Mouse (Mus musculus) liver, embryonic 16.5 days (tissue): Measurements from ENCODE around the gene Iqgap3. TPM values are rescaled to one million over a fixed set of nuclear protein-coding genes. Genes with fewer than 3 reads are reported as not detected.

Experiments used
- ATAC-seq: fragments of 200-750 bp; cut with Nextera tagmentation; 2 replicates; pipeline ENCODE4 v1.8.0; 2017; ENCODE audit warnings: low read depth, mild to moderate bottlenecking, moderate number of reproducible peaks, moderate library complexity
- H3K27ac ChIP-seq: fragments of 300-500 bp; sonication (generic); 2 replicates; pipeline ENCODE4 v1.5.1; 2014; ENCODE audit warnings: mild to moderate bottlenecking, low read length
- H3K27me3 ChIP-seq: fragments of 300-500 bp; sonication (generic); 2 replicates; pipeline ENCODE4 v1.6.1; 2014; ENCODE audit warnings: low read depth, low read length, mixed read lengths; ENCODE audit not compliant: control insufficient read depth, insufficient read depth
- H3K36me3 ChIP-seq: fragments of 300-500 bp; sonication (generic); 2 replicates; pipeline ENCODE4 v1.6.1; 2014; ENCODE audit warnings: mild to moderate bottlenecking; ENCODE audit not compliant: control insufficient read depth, insufficient read depth
- H3K4me1 ChIP-seq: fragments of 300-500 bp; sonication (generic); 2 replicates; pipeline ENCODE4 v1.6.1; 2014; ENCODE audit warnings: low read depth, low read length, mixed read lengths; ENCODE audit not compliant: control insufficient read depth
- H3K4me2 ChIP-seq: fragments of 300-500 bp; sonication (generic); 2 replicates; pipeline ENCODE4 v1.6.1; 2014; ENCODE audit warnings: low read depth, low read length, mixed read lengths
- H3K4me3 ChIP-seq: fragments of 300-500 bp; sonication (generic); 2 replicates; pipeline ENCODE4 v1.5.1; 2014; ENCODE audit warnings: low read depth, mild to moderate bottlenecking, low read length
- H3K9ac ChIP-seq: fragments of 300-500 bp; sonication (generic); 2 replicates; pipeline ENCODE4 v1.6.1; 2014; ENCODE audit warnings: low read depth, low read length
- H3K9me3 ChIP-seq: fragments of 300-500 bp; sonication (generic); replicated peaks from 2 replicates; pipeline ENCODE4 v1.6.1; 2016; ENCODE audit warnings: low read length; ENCODE audit not compliant: control insufficient read depth
- WGBS: fragments of 180-500 bp; shearing (Covaris S2); extraction: QIAGEN DNeasy Blood & Tissue Kit; methylation state at CpG from one replicate; pipeline ENCODE4 v1.1.7; 2014; ENCODE audit not compliant: insufficient replicate concordance; 5-methylcytosine and 5-hydroxymethylcytosine counted together
- polyA plus RNA-seq: library from polyadenylated mRNA; unstranded; fragments of >200 nt; fragmentation: Nextera tagmentation; extraction: Ambion mirVana; gene quantifications from 2 replicates; pipeline ENCODE4 v1.2.1, GENCODE M21; 2015

The Iqgap3 gene
- polyA plus RNA-seq, 1 experiment from 2014 or later, result 7.3 TPM

DNA sequence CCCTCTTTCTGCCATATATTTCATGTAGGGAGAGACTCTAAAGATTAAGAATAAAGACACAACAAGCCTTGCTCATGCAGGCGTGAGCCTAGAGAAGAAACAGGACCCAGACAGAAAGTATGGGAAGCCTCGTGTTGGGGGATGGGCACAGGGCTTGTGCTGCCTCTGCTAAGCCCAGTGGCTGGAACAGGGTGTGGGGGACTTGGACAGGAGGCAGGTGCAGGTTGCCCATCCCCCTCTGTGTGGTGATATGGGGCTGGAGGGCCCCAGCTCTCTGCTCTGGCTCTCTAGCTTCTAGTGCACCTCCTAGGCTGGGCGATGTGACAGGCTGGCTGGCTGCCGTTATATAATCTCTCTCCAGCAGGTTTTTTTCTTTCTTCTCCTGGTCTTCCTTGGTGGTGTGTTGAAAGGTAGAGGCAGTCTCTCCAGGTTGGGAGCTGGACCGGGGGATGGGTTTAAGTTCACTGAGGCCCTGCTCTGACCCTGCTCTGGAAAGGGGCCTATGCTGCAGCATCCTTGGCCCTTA, 62.3 kb downstream of the Iqgap3 start:
- Histone ChIP-seq H3K9ac (peak overlapping the region; percentile 87), H3K9me3 (no peaks in the 10 kb centered on the region), H3K4me1 (peaks cover 92% of the 10 kb centered on the region), H3K27me3 (no peaks in the 10 kb centered on the region; the same call in 1 of the 2 replicates), H3K4me2 (peak overlapping the region; percentile 98), H3K27ac (peak overlapping the region; percentile 97), H3K36me3 (no peaks in the 10 kb centered on the region), H3K4me3 (peak overlapping the region; percentile 86)
- 2% methylated on average over 5 of the region's 5 CpGs for WGBS
- no peak for ATAC-seq

DNA sequence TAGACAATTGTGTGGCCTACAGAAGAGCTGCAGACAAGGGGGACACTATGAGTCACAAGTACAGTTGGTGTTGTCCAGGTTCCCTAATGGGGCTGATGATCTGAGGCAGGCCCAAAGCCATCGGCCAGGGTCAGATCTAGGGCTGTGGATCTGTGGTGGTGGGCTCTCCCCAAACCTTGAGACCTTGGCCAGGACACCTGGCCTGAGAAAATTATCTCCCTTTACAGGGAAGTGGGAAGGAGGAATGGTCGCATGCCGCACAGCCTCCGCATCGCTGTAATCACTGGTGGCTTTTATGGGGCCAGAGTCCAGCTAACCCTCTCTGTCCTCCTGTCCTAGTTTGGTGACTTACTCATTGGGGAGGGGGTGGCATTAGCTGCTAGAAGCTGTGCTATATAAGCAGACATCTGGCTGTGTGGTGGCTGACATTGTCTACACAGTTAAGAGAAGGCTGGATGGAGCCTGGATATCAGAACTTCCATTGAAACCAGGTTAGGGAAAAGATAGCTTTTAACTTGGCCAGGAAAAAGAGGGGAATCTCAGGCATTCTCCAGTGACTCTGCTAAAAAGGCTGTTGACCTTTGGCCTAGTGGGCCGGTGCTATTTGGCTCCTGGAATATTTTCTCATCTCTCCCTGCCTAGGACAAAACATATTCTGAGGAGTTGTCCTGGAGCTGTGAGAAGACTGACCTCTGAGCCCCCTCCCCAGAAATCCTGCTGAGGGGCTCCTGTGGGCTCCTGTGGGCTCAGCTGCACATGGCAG, 63.1 kb downstream of the Iqgap3 start:
- Histone ChIP-seq H3K4me2 (peak overlapping the region; percentile 98), H3K27ac (peak overlapping the region; percentile 97), H3K9ac (peak overlapping the region; percentile 87), H3K4me1 (peaks cover 92% of the 10 kb centered on the region), H3K9me3 (no peaks in the 10 kb centered on the region), H3K36me3 (no peaks in the 10 kb centered on the region), H3K27me3 (no peaks in the 10 kb centered on the region; the same call in 1 of the 2 replicates), H3K4me3 (peak overlapping the region; percentile 86)
- WGBS, result 53% methylated on average over 6 of the region's 6 CpGs
- ATAC-seq, result no peak

GRCm38 (mm10) chr3:88145411-88145782, 63.6 kb downstream of the Iqgap3 start:
- 34% methylated on average over 4 of the region's 4 CpGs for WGBS
- no peak for ATAC-seq

GRCm38 (mm10) chr3:88145952-88146351, 64.2 kb downstream of the Iqgap3 start:
- Histone ChIP-seq H3K27me3 (no peaks in the 10 kb centered on the region), H3K27ac (peak overlapping the region; percentile 97), H3K9ac (peak overlapping the region; percentile 43; the same call in 1 of the 2 replicates), H3K4me3 (peak overlapping the region; percentile 23; the same call in 1 of the 2 replicates), H3K36me3 (no peaks in the 10 kb centered on the region), H3K4me1 (peaks cover 93% of the 10 kb centered on the region), H3K9me3 (no peaks in the 10 kb centered on the region), H3K4me2 (peak overlapping the region; percentile 98)
- WGBS, result 20% methylated on average over 5 of the region's 5 CpGs
- ATAC-seq, result no peak

More at GRCm38 (mm10) chr3:88145411-88145782, 63.6 kb downstream of the Iqgap3 start:
- peak overlapping the region; percentile 97 for H3K27ac ChIP-seq
- H3K36me3 ChIP-seq, result no peaks in the 10 kb centered on the region
- H3K27me3 ChIP-seq, result no peaks in the 10 kb centered on the region
- 0 out of 2 replicates have a peak overlapping the region, but pooled peaks have one; percentile 43 for H3K9ac ChIP-seq
- H3K9me3 ChIP-seq, result no peaks in the 10 kb centered on the region
- H3K4me3 ChIP-seq, result peak overlapping the region; percentile 86
- peaks cover 93% of the 10 kb centered on the region for H3K4me1 ChIP-seq
- H3K4me2 ChIP-seq, result peak overlapping the region; percentile 98

DNA sequence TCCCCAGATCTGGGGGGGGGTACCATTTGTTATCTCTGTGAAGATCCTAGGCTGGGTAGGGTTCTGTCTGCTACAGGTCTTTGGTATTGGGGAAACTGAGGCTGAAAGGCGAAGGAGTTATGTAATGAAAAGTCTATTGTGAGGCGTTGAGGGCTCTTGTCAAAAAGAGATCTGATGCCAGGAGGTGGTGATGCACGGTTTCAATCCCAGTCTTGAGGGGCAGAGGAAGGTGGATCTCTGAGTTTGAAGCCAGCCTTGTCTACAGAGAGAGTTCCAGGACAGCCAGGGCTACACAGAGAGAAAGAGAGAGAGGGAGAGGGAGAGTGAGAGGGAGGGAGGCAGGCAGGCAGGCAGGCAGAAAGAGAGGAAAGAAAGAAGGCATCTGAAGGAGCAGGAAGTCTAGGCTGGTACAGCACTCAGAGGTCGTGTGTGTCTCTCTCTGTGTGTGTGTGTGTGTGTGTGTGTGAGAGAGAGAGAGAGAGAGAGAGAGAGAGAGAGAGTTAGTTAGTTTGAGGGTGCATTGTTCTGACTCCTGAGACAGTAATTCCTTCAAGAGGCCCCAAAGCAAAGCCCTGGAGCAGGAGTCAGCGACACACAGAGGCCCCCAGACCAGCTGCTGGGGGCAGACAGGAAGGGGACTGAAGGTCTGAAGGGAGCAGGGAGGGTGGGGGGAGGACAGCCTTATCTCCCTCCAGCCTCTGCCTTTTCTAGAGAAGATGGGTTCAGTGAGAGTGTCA, 64.8 kb downstream of the Iqgap3 start:
- Histone ChIP-seq H3K4me3 (0 out of 2 replicates have a peak overlapping the region, but pooled peaks have one; percentile 23), H3K36me3 (no peaks in the 10 kb centered on the region), H3K9ac (peak overlapping the region; percentile 43; the same call in 1 of the 2 replicates), H3K27me3 (no peaks in the 10 kb centered on the region), H3K4me2 (peak overlapping the region; percentile 98), H3K4me1 (peaks cover 94% of the 10 kb centered on the region), H3K9me3 (no peaks in the 10 kb centered on the region), H3K27ac (peak overlapping the region; percentile 97)
- no peak for ATAC-seq
- 27% methylated on average over 5 of the region's 5 CpGs for WGBS

DNA sequence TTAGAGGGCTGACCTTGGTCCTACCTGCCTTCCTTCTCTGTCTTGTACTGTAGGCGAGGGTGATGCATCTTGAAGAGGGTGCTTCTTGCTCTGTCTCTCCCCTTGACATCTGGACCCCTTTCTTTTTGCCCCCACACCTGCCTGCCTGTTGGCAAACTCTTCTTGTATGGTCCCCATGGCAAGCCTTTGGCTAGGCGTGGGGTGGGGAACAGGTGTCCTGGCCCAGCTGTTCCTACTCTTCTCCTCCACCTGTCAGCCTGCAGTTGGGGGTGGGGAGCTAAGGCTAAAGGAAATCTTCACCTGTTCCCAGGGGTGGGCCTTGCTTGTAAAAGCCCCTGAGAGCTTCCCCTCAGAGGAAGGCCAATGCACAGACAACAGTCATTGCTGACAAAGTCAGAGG, 65.7 kb downstream of the Iqgap3 start:
- no peaks in the 10 kb centered on the region for H3K36me3 ChIP-seq
- ATAC-seq, result no peak
- 50% methylated on average over 2 of the region's 2 CpGs for WGBS
- no peaks in the 10 kb centered on the region for H3K9me3 ChIP-seq
- peaks cover 95% of the 10 kb centered on the region for H3K4me1 ChIP-seq
- H3K9ac ChIP-seq, result no peak overlapping the region
- H3K27me3 ChIP-seq, result no peaks in the 10 kb centered on the region
- H3K4me2 ChIP-seq, result no peak overlapping the region
- no peak overlapping the region for H3K4me3 ChIP-seq
- H3K27ac ChIP-seq, result peak overlapping the region; percentile 44; the same call in 1 of the 2 replicates

GRCm38 (mm10) chr3:88147866-88148265, 66.1 kb downstream of the Iqgap3 start:
- Histone ChIP-seq H3K4me1 (peaks cover 91% of the 10 kb centered on the region), H3K4me2 (peak overlapping the region; percentile 1; the same call in 1 of the 2 replicates), H3K36me3 (no peaks in the 10 kb centered on the region), H3K9me3 (no peaks in the 10 kb centered on the region), H3K27ac (peak overlapping the region; percentile 47), H3K4me3 (no peak overlapping the region), H3K27me3 (no peaks in the 10 kb centered on the region), H3K9ac (no peak overlapping the region)
- WGBS, result 60% methylated on average over 1 of the region's 1 CpGs
- ATAC-seq, result no peak

DNA sequence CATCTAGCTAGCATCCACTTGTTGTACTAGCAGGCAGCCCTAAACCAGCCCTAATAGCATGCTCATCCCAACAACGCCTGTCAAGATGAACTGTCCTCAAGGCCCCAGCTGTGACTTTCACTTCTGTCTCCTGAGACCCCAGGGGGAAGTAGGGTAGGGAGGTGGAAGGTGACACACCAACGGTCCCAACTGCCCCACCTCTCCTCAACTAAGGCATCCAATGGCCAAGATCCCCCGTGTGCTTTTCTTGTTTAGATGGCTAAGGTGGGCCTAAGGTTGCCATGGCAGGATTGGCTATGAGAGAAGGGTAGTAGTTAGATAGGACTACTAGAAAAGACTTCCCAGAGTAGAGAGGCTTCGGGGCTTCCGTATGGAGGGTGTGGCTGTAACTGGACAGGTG, 66.6 kb downstream of the Iqgap3 start:
- ATAC-seq, result no peak
- H3K4me3 ChIP-seq, result no peak overlapping the region
- no peaks in the 10 kb centered on the region for H3K36me3 ChIP-seq
- 0 out of 2 replicates have a peak overlapping the region, but pooled peaks have one; percentile 1 for H3K4me2 ChIP-seq
- no peaks in the 10 kb centered on the region for H3K9me3 ChIP-seq
- 52% methylated on average over 5 of the region's 5 CpGs for WGBS
- H3K27ac ChIP-seq, result peak overlapping the region; percentile 67
- peaks cover 86% of the 10 kb centered on the region for H3K4me1 ChIP-seq
- H3K27me3 ChIP-seq, result no peaks in the 10 kb centered on the region
- no peak overlapping the region for H3K9ac ChIP-seq
